Mouse (Mus musculus) CH12.LX (cell line): ENCODE data around the gene Col9a3. TPM values are rescaled to one million over a fixed set of nuclear protein-coding genes. Genes with fewer than 3 reads are reported as not detected.

Experiments
- DNase-seq: peaks from one replicate; pipeline ENCODE4 v3.0.0-alpha.2; 2013; ENCODE audit errors: extremely low read depth
- H3K27ac ChIP-seq: 2 replicates; pipeline ENCODE4 v1.5.1; 2012; ENCODE audit warnings: low read depth, mild to moderate bottlenecking, control low read depth, moderate library complexity; ENCODE audit not compliant: insufficient read depth
- H3K27me3 ChIP-seq: replicated peaks from 2 replicates; pipeline ENCODE3; 2012; ENCODE audit warnings: inconsistent platforms
- H3K36me3 ChIP-seq, 2 experiments: replicated peaks in 1 of 2; 2 replicates each; pipeline versions ENCODE3 to v1.6.1; 2012; ENCODE audit warnings: inconsistent platforms in 1 of 2, low read length in 1 of 2, mild to moderate bottlenecking in 1 of 2, mixed read lengths in 1 of 2, moderate library complexity in 1 of 2; ENCODE audit not compliant: control insufficient read depth in 1 of 2, insufficient read depth in 1 of 2
- H3K4me1 ChIP-seq, 2 experiments: 2 replicates each; pipeline ENCODE4 v1.6.1; 2012; ENCODE audit warnings: inconsistent platforms in 1 of 2, moderate library complexity in 1 of 2; ENCODE audit not compliant: insufficient read depth in 2 of 2, control insufficient read depth in 1 of 2
- H3K4me2 ChIP-seq: 2 replicates; pipeline ENCODE4 v1.6.1; 2012; ENCODE audit warnings: low read depth, mild to moderate bottlenecking, control low read depth; ENCODE audit not compliant: poor library complexity, insufficient read depth, severe bottlenecking
- H3K4me3 ChIP-seq, 3 experiments: fragments of 150-350 bp in 1 of 3; sonication (generic) in 1 of 3; replicated peaks in 1 of 3; 2 replicates each; pipeline versions ENCODE3 to v1.5.1; 2011 to 2012; ENCODE audit warnings: low read depth in 2 of 3, low read length in 2 of 3, mild to moderate bottlenecking in 2 of 3, moderate library complexity in 2 of 3, control low read depth in 1 of 3, improper control_type of control experiment in 1 of 3, inconsistent platforms in 1 of 3, mixed read lengths in 1 of 3; ENCODE audit not compliant: poor library complexity in 1 of 3
- H3K79me2 ChIP-seq: replicated peaks from 2 replicates; pipeline ENCODE4 v1.6.1; 2012; ENCODE audit warnings: mild to moderate bottlenecking, moderate library complexity; ENCODE audit not compliant: control insufficient read depth, poor library complexity, insufficient read depth, severe bottlenecking; ENCODE audit errors: extremely low read depth
- H3K9ac ChIP-seq: 2 replicates; pipeline ENCODE4 v1.6.1; 2012; ENCODE audit warnings: low read depth, mild to moderate bottlenecking, control low read depth, moderate library complexity; ENCODE audit not compliant: insufficient read depth
- H3K9me3 ChIP-seq: replicated peaks from 2 replicates; pipeline ENCODE3; 2012; ENCODE audit warnings: low read length, inconsistent platforms, mixed read lengths
- BHLHE40 ChIP-seq: IDR thresholded peaks from 2 replicates; pipeline ENCODE4 v1.6.1; 2011; ENCODE audit warnings: mild to moderate bottlenecking, low read depth, low read length, improper control_type of control experiment
- CHD2 ChIP-seq: IDR thresholded peaks from 2 replicates; pipeline ENCODE4 v1.6.1; 2011; ENCODE audit warnings: low read length, improper control_type of control experiment
- CTCF ChIP-seq, 2 experiments: IDR thresholded peaks in 1 of 2; conservative IDR thresholded peaks in 1 of 2; 2 replicates each; pipeline ENCODE4 v1.5.1; 2011 to 2012; ENCODE audit warnings: low read depth in 2 of 2, low read length in 2 of 2, improper control_type of control experiment in 1 of 2, inconsistent platforms in 1 of 2, mild to moderate bottlenecking in 1 of 2, moderate library complexity in 1 of 2
- GABPA ChIP-seq: IDR thresholded peaks from 2 replicates; pipeline ENCODE4 v1.6.1; 2012; ENCODE audit warnings: low read depth, low read length, improper control_type of control experiment, inconsistent platforms; ENCODE audit not compliant: insufficient replicate concordance
- IRF4 ChIP-seq: IDR thresholded peaks from 2 replicates; pipeline ENCODE4 v1.6.1; 2014; ENCODE audit warnings: low read depth, mild to moderate bottlenecking, inconsistent platforms, low read length, improper control_type of control experiment
- MAX ChIP-seq: IDR thresholded peaks from 2 replicates; pipeline ENCODE4 v1.6.1; 2011; ENCODE audit warnings: low read length, improper control_type of control experiment
- MEF2A ChIP-seq: IDR thresholded peaks from 2 replicates; pipeline ENCODE4 v1.6.1; 2014; ENCODE audit warnings: low read depth, mild to moderate bottlenecking, inconsistent platforms, low read length, improper control_type of control experiment, borderline replicate concordance
- MXI1 ChIP-seq: IDR thresholded peaks from 2 replicates; pipeline ENCODE4 v1.6.1; 2011; ENCODE audit warnings: mild to moderate bottlenecking, low read depth, low read length, improper control_type of control experiment
- MYC ChIP-seq: IDR thresholded peaks from 2 replicates; pipeline ENCODE4 v1.6.1; 2011; ENCODE audit warnings: low read depth, mild to moderate bottlenecking, improper control_type of control experiment, low read length
- NELFE ChIP-seq: IDR thresholded peaks from 2 replicates; pipeline ENCODE4 v1.6.1; 2011; ENCODE audit warnings: low read depth, low read length, improper control_type of control experiment
- NRF1 ChIP-seq: IDR thresholded peaks from 2 replicates; pipeline ENCODE4 v1.6.1; 2014; ENCODE audit warnings: low read depth, mild to moderate bottlenecking, inconsistent platforms, low read length, improper control_type of control experiment, moderate library complexity
- PAX5 ChIP-seq: IDR thresholded peaks from 2 replicates; pipeline ENCODE4 v1.6.1; 2012; ENCODE audit warnings: low read length, inconsistent platforms, mixed read lengths
- POLR2A ChIP-seq: IDR thresholded peaks from 2 replicates; pipeline ENCODE4 v1.6.1; 2011; ENCODE audit warnings: low read depth, mild to moderate bottlenecking, improper control_type of control experiment, low read length
- POLR2AphosphoS2 ChIP-seq: IDR thresholded peaks from 2 replicates; pipeline ENCODE4 v1.6.1; 2011; ENCODE audit warnings: low read depth, low read length, improper control_type of control experiment
- RAD21 ChIP-seq: IDR thresholded peaks from 2 replicates; pipeline ENCODE4 v1.6.1; 2011; ENCODE audit warnings: low read depth, mild to moderate bottlenecking, low read length, improper control_type of control experiment, moderate library complexity
- RCOR1 ChIP-seq: conservative IDR thresholded peaks from 2 replicates; pipeline ENCODE4 v1.6.1; 2012; ENCODE audit warnings: low read depth, mild to moderate bottlenecking, inconsistent platforms, low read length, improper control_type of control experiment
- SIN3A ChIP-seq: IDR thresholded peaks from 2 replicates; pipeline ENCODE4 v1.6.1; 2012; ENCODE audit warnings: low read length, improper control_type of control experiment, inconsistent platforms
- SMC3 ChIP-seq: IDR thresholded peaks from 2 replicates; pipeline ENCODE4 v1.6.1; 2011; ENCODE audit warnings: low read depth, low read length, improper control_type of control experiment
- UBTF ChIP-seq: IDR thresholded peaks from 2 replicates; pipeline ENCODE4 v1.6.1; 2012; ENCODE audit warnings: low read depth, mild to moderate bottlenecking, inconsistent platforms, low read length, improper control_type of control experiment, moderate library complexity
- USF2 ChIP-seq: conservative IDR thresholded peaks from 2 replicates; pipeline ENCODE4 v1.6.1; 2011; ENCODE audit warnings: low read depth, low read length, improper control_type of control experiment
- ZC3H11A ChIP-seq: IDR thresholded peaks from 2 replicates; pipeline ENCODE4 v1.6.1; 2012; ENCODE audit warnings: low read depth, mild to moderate bottlenecking, inconsistent platforms, low read length, improper control_type of control experiment
- ZKSCAN1 ChIP-seq: IDR thresholded peaks from 2 replicates; pipeline ENCODE4 v1.6.1; 2012; ENCODE audit warnings: low read depth, inconsistent platforms, low read length, improper control_type of control experiment, borderline replicate concordance
- dilution Hi-C: fragments of 300-500 bp; cut with MboI; formaldehyde crosslinking; loops from 2 replicates; pipeline ENCODE4 v1.14.3; 2020; ENCODE audit warnings: low sequenced_read_pairs; ENCODE audit not compliant: extremely low pct_unique_long_range_greater_than_20kb, extremely low pct_ligation_motif_present
- in situ Hi-C: fragments of 300-500 bp; cut with MboI; formaldehyde crosslinking; loops from 3 replicates; pipeline ENCODE4 v1.14.3; 2019; ENCODE audit warnings: low sequenced_read_pairs, low pct_ligation_motif_present, low pct_unique_long_range_greater_than_20kb, mixed read lengths
- polyA plus RNA-seq: library from polyadenylated mRNA; unstranded; fragments of >175 nt; gene quantifications from 2 replicates; pipeline ENCODE4 v1.2.1, GENCODE M21; 2012; ENCODE audit warnings: low read depth; ENCODE audit not compliant: insufficient read length
- total RNA-seq, 2 experiments: library from RNA; depleted of rRNA; stranded (reverse); fragments of 300-350 nt in 1 of 2; fragments of >200 nt in 1 of 2; gene quantifications; 2 replicates each; pipeline ENCODE4 v1.2.3; 2012 to 2014

Col9a3 gene
- total and polyA plus RNA-seq, 3 experiments, result 0.56 to 1.9 (median 0.87) TPM

GRCm38 (mm10) chr2:180576482-180576881 is 21.1 kb upstream of the Col9a3 start:
- H3K9ac ChIP-seq, result no peak overlapping the region
- dilution Hi-C loops (no loop called here), in situ Hi-C loops (loop anchor here (5.0 to 10.0 kb wide), 3 partner anchors 104 to 302 kb away; partner anchors contain the start of gene Cables2)
- no peaks in the 10 kb centered on the region for H3K36me3 ChIP-seq
- H3K4me1 ChIP-seq, result peaks cover 4 to 26% of the 10 kb centered on the region in 2 experiments; a peak in 3 of 4 replicates
- no peak overlapping the region for H3K4me3 ChIP-seq
- H3K9me3 ChIP-seq, result no peaks in the 10 kb centered on the region
- TF ChIP-seq RAD21 (no peak), UBTF (no peak), BHLHE40 (peak; percentile 30; the same call in 1 of the 2 replicates), MYC (peak; percentile 73; the same call in 1 of the 2 replicates), MXI1 (peak; percentile 56; the same call in 1 of the 2 replicates), MAX (peak; percentile 57)
- no peaks in the 10 kb centered on the region for H3K79me2 ChIP-seq
- H3K27ac ChIP-seq, result no peak overlapping the region
- H3K27me3 ChIP-seq, result no peaks in the 10 kb centered on the region
- DNase-seq, result peak; percentile 66
- H3K4me2 ChIP-seq, result no peak overlapping the region

- peak; percentile 71 for DNase-seq
- in situ Hi-C loops (loop anchor here (5.0 to 10.0 kb wide), 3 partner anchors 106 to 304 kb away; partner anchors contain the start of gene Cables2), dilution Hi-C loops (no loop called here)
- Histone ChIP-seq H3K9ac (no peak overlapping the region), H3K4me1 (peaks cover 9 to 34% of the 10 kb centered on the region in 2 experiments; a peak in 3 of 4 replicates), H3K27ac (no peak overlapping the region), H3K9me3 (no peaks in the 10 kb centered on the region), H3K36me3 (peaks cover 0 to 4% of the 10 kb centered on the region in 2 experiments), H3K4me2 (no peak overlapping the region), H3K4me3 (no peak overlapping the region), H3K79me2 (peaks cover 7% of the 10 kb centered on the region; the same call in 1 of the 2 replicates), H3K27me3 (no peaks in the 10 kb centered on the region)
- TF ChIP-seq RAD21 (peak; percentile 98), SMC3 (peak; percentile 92), POLR2AphosphoS2 (no peak), RCOR1 (no peak), PAX5 (no peak), IRF4 (0 out of 2 replicates have a peak, but pooled peaks have one; percentile 21), GABPA (no peak), USF2 (no peak), ZC3H11A (peak; percentile 65), SIN3A (no peak), NRF1 (no peak), NELFE (peak; percentile 58; the same call in 1 of the 2 replicates), CTCF (conservative IDR thresholded peaks at IDR 0.05 in 1 of 2, IDR thresholded peaks at IDR 0.05 in 1 of 2; ENCODE audit: low read depth in 2 of 2, low read length in 2 of 2) (peak; percentile 86 to 98), CHD2 (no peak), MEF2A (0 out of 2 replicates have a peak, but pooled peaks have one; percentile 32), POLR2A (no peak), ZKSCAN1 (no peak)
Measured at GRCm38 (mm10) chr2:180578686-180579085, 18.9 kb upstream of the Col9a3 start.
